Mouse (Mus musculus) CD4-positive, CD25-positive, alpha-beta regulatory T cell, adult 9 weeks (primary cell): ENCODE results near the gene Ccdc89. TPM values are rescaled to one million over a fixed set of nuclear protein-coding genes. Genes with fewer than 3 reads are reported as not detected.

ENCODE experiments used
- polyA plus RNA-seq: library from polyadenylated mRNA; unstranded; fragments of 100-300 nt; shearing (Covaris generic); gene quantifications from one replicate; pipeline ENCODE4 v1.2.1, GENCODE M21; 2017

Gene Ccdc89
- polyA plus RNA-seq, result not detected

DNA sequence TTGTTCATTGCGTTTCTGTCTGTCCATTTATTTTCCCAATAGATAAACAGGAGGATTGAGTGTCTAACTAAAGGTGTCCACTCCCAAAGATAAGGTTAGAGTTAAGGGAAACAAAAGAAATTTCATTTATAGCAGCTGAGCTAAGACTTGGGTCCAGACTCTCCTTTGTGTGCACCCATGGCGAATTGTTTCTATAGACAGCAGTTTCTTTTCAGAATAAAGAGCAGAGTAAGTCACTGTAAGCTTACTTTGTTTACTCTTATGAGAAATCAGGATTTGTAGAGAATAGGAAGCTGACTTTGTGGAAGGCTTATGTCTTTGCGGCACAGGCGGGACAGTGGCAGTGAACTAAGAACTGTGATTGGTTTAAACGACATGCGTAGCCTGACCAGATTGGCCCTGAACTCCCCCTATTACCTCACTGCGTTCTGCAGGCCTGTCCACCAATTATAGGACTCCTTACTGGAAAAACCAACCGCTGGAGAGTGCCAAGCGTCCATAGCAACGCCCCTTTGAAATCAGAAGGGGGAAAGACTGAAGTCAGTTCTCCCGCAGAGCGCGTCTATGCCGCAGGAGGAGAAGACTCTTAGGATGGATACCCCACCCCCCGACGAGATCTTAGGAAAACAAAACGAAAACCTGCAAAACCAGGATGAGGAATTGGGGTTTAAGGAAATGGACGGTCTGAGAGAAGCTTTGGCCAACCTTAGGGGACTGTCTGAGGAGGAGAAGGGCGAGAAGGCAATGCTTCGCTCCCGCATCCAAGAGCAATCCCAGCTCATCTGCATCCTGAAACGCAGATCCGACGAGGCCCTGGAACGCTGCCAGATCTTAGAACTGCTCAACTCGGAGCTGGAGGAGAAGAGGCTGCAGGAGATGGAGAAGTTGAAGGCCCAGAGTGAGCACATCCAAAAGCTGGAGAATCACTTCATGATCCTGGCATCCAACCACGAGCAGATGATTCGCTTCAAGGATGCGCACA, at the start of gene Ccdc89:
TSS of gene Ccdc89 (plus strand) at position 558 of the 982 bp plus-strand sequence.

GRCm38 (mm10) chr7:90442518-90443080, 16.2 kb downstream of the Ccdc89 start, which contains the start of gene Crebzf:
Gene Crebzf, plus strand, starts transcription at chr7:90442729.

DNA sequence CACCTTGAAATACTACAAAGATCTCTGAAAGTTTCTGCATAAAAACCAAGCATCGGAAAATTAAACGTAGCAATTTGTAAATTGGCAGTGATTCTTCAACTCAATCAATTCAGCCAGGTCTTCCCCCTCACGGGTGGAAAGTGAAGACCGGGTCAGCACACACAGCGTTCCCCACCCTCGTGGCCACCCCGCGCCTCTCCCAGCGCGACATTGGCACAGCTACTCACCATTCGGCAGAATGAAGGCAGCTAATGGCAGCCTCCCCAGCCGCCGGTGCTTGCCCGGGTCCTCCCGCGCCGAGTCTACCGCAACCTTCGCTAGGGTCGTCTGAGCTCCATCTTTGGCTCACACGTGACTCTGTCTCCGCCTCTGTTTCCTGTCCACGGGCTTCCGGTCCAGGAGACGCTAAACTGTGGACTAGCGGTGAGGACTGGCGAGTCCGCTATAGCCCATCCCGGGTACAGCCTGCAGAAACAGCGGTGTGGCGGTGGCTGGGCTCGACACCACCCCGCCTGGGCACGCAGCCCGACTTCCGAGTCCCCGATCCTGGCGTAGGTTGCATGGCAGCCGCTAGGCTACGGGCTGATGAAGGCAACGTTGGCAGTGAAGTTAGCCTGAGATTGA, 30.6 kb downstream of the Ccdc89 start, which contains the start of gene Tmem126a:
TSS of gene Tmem126a (minus strand) at position 385 of the 624 bp plus-strand sequence.

GRCm38 (mm10) chr7:90475793-90476312, 49.5 kb downstream of the Ccdc89 start, which contains the start of gene Tmem126b:
Gene Tmem126b, minus strand, starts transcription at chr7:90476001.

DNA sequence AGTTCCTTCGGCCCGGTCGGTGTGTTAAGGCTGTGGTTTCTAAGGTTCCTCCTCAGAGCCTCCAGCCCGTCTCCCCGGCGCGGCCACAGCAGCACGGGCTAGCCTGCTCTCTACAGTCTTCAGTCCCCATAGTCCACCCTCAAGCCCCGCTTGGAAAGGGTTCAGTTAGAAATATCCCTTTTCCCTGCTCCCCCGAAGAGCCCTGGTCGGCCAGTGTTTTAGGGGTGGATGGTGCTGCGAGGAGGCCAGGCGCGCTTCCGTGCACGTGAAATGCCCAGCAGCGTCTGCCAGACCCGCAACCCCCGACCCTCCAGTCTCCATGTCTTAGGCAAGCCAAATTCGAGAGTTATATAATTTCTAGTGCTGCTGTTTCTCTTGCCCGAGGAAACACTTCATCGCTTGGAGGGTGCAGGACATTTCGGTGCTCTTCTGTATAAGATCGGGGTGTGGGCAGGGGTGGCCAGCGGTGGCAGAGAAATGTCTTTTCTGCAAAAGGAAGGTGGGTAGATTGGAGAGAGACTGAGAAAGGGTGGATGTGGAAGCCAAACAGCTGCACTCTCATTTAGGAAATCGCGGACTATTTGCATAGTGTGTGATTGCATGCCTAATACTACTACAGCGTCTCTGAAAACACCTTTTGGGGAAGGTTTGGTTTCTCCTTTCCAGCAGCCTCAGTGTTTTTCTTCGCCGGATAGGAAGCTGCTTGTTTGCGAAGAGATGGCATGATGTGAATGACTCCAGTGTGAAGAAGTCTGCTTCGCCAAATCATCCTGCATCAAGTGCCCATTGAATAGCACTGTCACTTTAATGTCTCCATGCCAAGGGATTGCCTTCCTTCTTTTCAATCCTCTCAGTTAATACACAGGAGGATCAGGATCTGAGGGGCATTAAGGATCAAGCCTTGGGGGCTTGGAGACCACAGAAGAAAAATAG, 50.2 kb downstream of the Ccdc89 start, which contains the start of gene Dlg2:
TSS of gene Dlg2 (plus strand) at position 360 of the 933 bp plus-strand sequence.

Other genes with a start within 250 kb of the Ccdc89 start
- gene Ccdc83, start 160.8 kb upstream of the Ccdc89 start, polyA plus RNA-seq, result not detected
- gene Sytl2, start 124.3 kb upstream of the Ccdc89 start, polyA plus RNA-seq, result 70.7 TPM
- 13.6 TPM for gene Crebzf, start 16.2 kb downstream of the Ccdc89 start, polyA plus RNA-seq
- gene Tmem126a, start 30.7 kb downstream of the Ccdc89 start, polyA plus RNA-seq, result 95.0 TPM
- gene Tmem126b, start 49.4 kb downstream of the Ccdc89 start, polyA plus RNA-seq, result 41.1 TPM
- 0.45 TPM for gene Dlg2, start 50.1 kb downstream of the Ccdc89 start, polyA plus RNA-seq